ENCODE assay signal across 8 mouse cellular contexts in the genomic region with DNA sequence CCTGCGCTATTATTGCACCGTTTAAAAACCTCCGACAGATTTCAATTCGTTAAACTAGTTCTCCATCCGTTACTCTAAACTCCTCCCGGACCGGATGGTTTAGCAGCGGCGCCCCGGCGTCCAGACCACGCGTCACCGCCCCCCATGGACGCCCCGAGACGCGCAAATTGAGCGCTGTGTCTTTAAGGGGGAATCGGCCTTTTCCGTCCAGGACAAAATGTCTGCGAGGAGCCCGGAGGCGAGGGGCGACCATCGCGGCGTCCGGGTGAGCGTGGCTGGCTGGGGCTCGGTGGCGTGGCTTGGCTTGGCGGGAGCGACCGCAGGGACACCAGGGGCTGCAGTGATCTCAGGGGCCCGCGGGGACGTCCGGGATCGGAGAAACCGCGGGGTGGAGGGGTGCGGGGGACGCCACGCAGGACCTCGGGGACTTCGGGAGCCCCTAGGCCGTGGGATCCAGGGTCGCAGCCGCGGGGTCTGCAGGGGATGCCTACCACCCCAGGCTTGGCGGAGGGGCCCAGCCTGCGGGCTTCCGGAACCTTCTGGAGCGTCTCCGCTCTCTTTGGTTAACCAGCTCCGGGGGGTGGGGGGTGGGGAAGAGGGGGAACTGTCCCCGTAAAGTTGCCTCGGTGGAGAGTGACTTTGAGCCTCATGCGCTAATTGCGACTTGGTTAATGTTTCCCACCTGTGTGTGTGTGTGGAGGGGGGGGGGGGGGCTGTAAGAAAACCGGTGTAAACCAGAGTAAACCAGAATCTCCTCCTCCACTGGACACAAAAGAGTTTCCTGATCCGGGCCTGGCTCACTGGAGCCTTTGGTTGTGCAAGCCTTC. TPM values are rescaled to one million over a fixed set of nuclear protein-coding genes. Genes with fewer than 3 reads are reported as not detected.
DNase-seq lines count a peak whose midpoint lies in the region; ATAC-seq and TF ChIP-seq lines count a peak whose summit lies in the region.

No protein-coding gene starts in this region.

- H3K36me3 ChIP-seq in forebrain, embryonic 14.5 days (ENCODE audit: control insufficient read depth, insufficient read depth, low read length), result 0 out of 2 replicates have a peak, but pooled peaks cover 3% of the 10 kb centered on the region

- peak overlapping the region; percentile 77 for H3K4me3 ChIP-seq in forebrain, embryonic 14.5 days (ENCODE audit: low read depth, low read length)

- peak overlapping the region; percentile 97 for H3K9ac ChIP-seq in forebrain, embryonic 14.5 days (ENCODE audit: low read length)

- 0 out of 2 replicates have a peak, but pooled peaks have one; percentile 41 for TF ChIP-seq POLR2A in brain, embryonic 14.5 days (IDR thresholded peaks at IDR 0.05; ENCODE audit: borderline replicate concordance, extremely low read depth, insufficient read depth, insufficient read length, poor library complexity, severe bottlenecking)

- peak; percentile 91 for DNase-seq in brain, embryonic 14.5 days (ENCODE audit: low read depth)
- peak; percentile 86 for DNase-seq in forebrain, embryonic 14.5 days (ENCODE audit: low spot score)
- DNase-seq in heart, postnatal 36 days, result peak; percentile 71 to 75
- DNase-seq in layer of hippocampus, adult 8-10 months (ENCODE audit: low spot score in 2 of 2), result peak; percentile 37 to 50
- peak; percentile 84 for DNase-seq in lung, postnatal 10 days
- peak; percentile 77 for DNase-seq in ovary, postnatal 36 days (ENCODE audit: low spot score)
- peak; percentile 56 to 62 for DNase-seq in thymus, postnatal 36 days

- peak; percentile 60 for ATAC-seq in CD4-positive, CD25-positive, alpha-beta regulatory T cell, adult 4 months
- ATAC-seq in forebrain, embryonic 14.5 days, result peak; percentile 59

- WGBS in forebrain, embryonic 14.5 days, result under 1% methylated on average over 63 of the region's 63 CpGs

- intact Hi-C loops in heart, postnatal 36 days (cut with DNase I), result loop anchor here (2.0 to 5.0 kb wide), 2 partner anchors 50 to 348 kb away; partner anchors contain the start of genes Aggf1 and Wdr41

- peak overlapping the region; percentile 77 for H3K4me2 ChIP-seq in forebrain, embryonic 14.5 days (ENCODE audit: low read length)

- TF ChIP-seq CTCF in brain, embryonic 14.5 days (IDR thresholded peaks at IDR 0.05; ENCODE audit: borderline replicate concordance, extremely low read depth, insufficient read depth, insufficient read length), result no peak

- H3K4me1 ChIP-seq in forebrain, embryonic 14.5 days (ENCODE audit: control insufficient read depth, insufficient read depth, low read length), result peaks cover 14% of the 10 kb centered on the region

- peak overlapping the region; percentile 96 for H3K27ac ChIP-seq in forebrain, embryonic 14.5 days (ENCODE audit: low read depth, low read length)

- H3K27me3 ChIP-seq in forebrain, embryonic 14.5 days (replicated peaks; ENCODE audit: control insufficient read depth, insufficient read depth, low read length), result no peaks in the 10 kb centered on the region

- H3K9me3 ChIP-seq in forebrain, embryonic 14.5 days (replicated peaks; ENCODE audit: control insufficient read depth, low read length), result no peaks in the 10 kb centered on the region

RNA-seq across cellular contexts. Expression of gene Zbed3, which starts 1.9 kb away (rescaled TPM):
- 1 to 10 TPM in 1 of 2 experiments, under 1 TPM in 1; 0.62 to 1.1 TPM for polyA plus RNA-seq in CD4-positive, CD25-positive, alpha-beta regulatory T cell, adult 4 months (2017; shearing (Covaris generic))
- polyA plus RNA-seq in brain, embryonic 14.5 days (2012; rRNA removed), result 47.6 and 48.3 TPM in 2 replicates
- 35.5 and 38.9 TPM in 2 replicates for polyA plus RNA-seq in forebrain, embryonic 14.5 days (2014; fragmentation: Nextera tagmentation; extraction: Ambion mirVana)
- total RNA-seq in heart, postnatal 36 days (2021), result 10 to 100 TPM; 14.3 to 17.2 TPM
- 10 to 100 TPM; 13.6 to 17.9 (median 15.4) TPM for total RNA-seq in layer of hippocampus, adult 8-10 months (2022)

RNA-seq across cellular contexts. Expression of gene Aggf1, which starts 49.9 kb away (rescaled TPM):
- 10 to 100 TPM in 1 of 2 experiments, 1 to 10 TPM in 1; 9.9 to 13.6 TPM for polyA plus RNA-seq in CD4-positive, CD25-positive, alpha-beta regulatory T cell, adult 4 months (2017; shearing (Covaris generic))
- 32.2 and 35.6 TPM in 2 replicates for polyA plus RNA-seq in brain, embryonic 14.5 days (2012; rRNA removed)
- 38.0 and 40.3 TPM in 2 replicates for polyA plus RNA-seq in forebrain, embryonic 14.5 days (2014; fragmentation: Nextera tagmentation; extraction: Ambion mirVana)
- 10 to 100 TPM; 20.6 to 22.1 TPM for total RNA-seq in heart, postnatal 36 days (2021)
- 10 to 100 TPM; 43.5 to 49.1 (median 46.5) TPM for total RNA-seq in layer of hippocampus, adult 8-10 months (2022)

Comparison
In these comparisons a context has a peak if more than half of its experiments do, and no peak if none do; other contexts are left out.
1. Peak in every context shown above with its lines: DNase-seq, ATAC-seq, H3K4me3 ChIP-seq and H3K27ac ChIP-seq.
2. RNA of gene Zbed3, which starts 1.9 kb away (polyA plus RNA-seq): 47.6 to 48.3 TPM in brain, embryonic 14.5 days and 35.5 to 38.9 TPM in forebrain, embryonic 14.5 days; 0.62 to 1.1 TPM in CD4-positive, CD25-positive, alpha-beta regulatory T cell, adult 4 months; every median in the first group is over 10 times any median in the second.